Mouse (Mus musculus): ENCODE results near the gene Ptges3. TPM values are rescaled to one million over a fixed set of nuclear protein-coding genes. Genes with fewer than 3 reads are reported as not detected.
A peak's percentile ranks its signal among the peaks of the same experiment; 100 is the strongest.

Ptges3 gene
- polyA plus RNA-seq, 1 experiment from 2014 or later: 426 TPM

GRCm38 (mm10) chr10:128037921-128038320 lies 20.8 kb upstream of the Ptges3 start:
- H3K9me3 ChIP-seq (replicated peaks; ENCODE audit: control insufficient read depth, low read length): no peaks in the 10 kb centered on the region
- peaks cover 16% of the 10 kb centered on the region for H3K4me1 ChIP-seq (ENCODE audit: control insufficient read depth, insufficient read depth, low read length)
- peak overlapping the region; percentile 94 for H3K4me2 ChIP-seq (ENCODE audit: low read length)
- DNase-seq (ENCODE audit: low spot score) (no peak), ATAC-seq (no peak)
- no peak overlapping the region for H3K9ac ChIP-seq (ENCODE audit: low read length)
- no peak overlapping the region for H3K4me3 ChIP-seq (ENCODE audit: low read depth, low read length)
- H3K36me3 ChIP-seq (ENCODE audit: control insufficient read depth, insufficient read depth, low read length): peaks cover 43% of the 10 kb centered on the region
- no peaks in the 10 kb centered on the region for H3K27me3 ChIP-seq (replicated peaks; ENCODE audit: control insufficient read depth, insufficient read depth, low read length)
- WGBS: 43% methylated on average over 3 of the region's 3 CpGs
- no peak overlapping the region for H3K27ac ChIP-seq (ENCODE audit: low read depth, low read length)

GRCm38 (mm10) chr10:128039167-128039566 lies 19.6 kb upstream of the Ptges3 start:
- H3K4me1 ChIP-seq (ENCODE audit: control insufficient read depth, insufficient read depth, low read length): peaks cover 16% of the 10 kb centered on the region
- H3K9ac ChIP-seq (ENCODE audit: low read length): 0 out of 2 replicates have a peak overlapping the region, but pooled peaks have one; percentile 14
- WGBS: 71% methylated on average over 5 of the region's 5 CpGs
- no peak overlapping the region for H3K4me3 ChIP-seq (ENCODE audit: low read depth, low read length)
- DNase-seq (ENCODE audit: low spot score): no peak
- ATAC-seq: no peak
- H3K9me3 ChIP-seq (replicated peaks; ENCODE audit: control insufficient read depth, low read length): no peaks in the 10 kb centered on the region
- peaks cover 56% of the 10 kb centered on the region for H3K36me3 ChIP-seq (ENCODE audit: control insufficient read depth, insufficient read depth, low read length)
- H3K27ac ChIP-seq (ENCODE audit: low read depth, low read length): no peak overlapping the region
- H3K27me3 ChIP-seq (replicated peaks; ENCODE audit: control insufficient read depth, insufficient read depth, low read length): no peaks in the 10 kb centered on the region
- no peak overlapping the region for H3K4me2 ChIP-seq (ENCODE audit: low read length)

DNA sequence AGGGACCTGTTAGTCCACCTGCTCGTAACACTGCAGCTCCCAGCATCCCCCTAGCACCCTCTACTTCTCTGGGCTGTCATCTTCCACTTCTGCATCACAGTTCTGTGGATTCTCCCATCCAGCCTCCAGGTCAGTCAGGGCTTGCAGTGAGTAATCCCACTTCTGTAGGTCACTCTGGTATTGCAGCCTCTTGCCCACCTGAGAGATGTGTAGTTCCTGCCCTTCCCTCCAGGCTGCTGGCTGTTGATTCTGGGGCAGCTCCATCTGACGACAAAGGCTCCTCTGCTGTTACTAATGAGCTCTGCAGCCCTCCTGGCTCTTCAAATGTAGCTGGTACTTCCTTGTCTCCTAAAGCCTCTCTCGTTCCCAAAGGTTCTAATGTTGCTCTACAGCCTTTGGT lies 18.9 kb upstream of the Ptges3 start:
- no peak for ATAC-seq
- Histone ChIP-seq H3K9ac (ENCODE audit: low read length) (no peak overlapping the region), H3K4me1 (ENCODE audit: control insufficient read depth, insufficient read depth, low read length) (peaks cover 13% of the 10 kb centered on the region), H3K27ac (ENCODE audit: low read depth, low read length) (no peak overlapping the region), H3K36me3 (ENCODE audit: control insufficient read depth, insufficient read depth, low read length) (peaks cover 63% of the 10 kb centered on the region), H3K4me2 (ENCODE audit: low read length) (no peak overlapping the region), H3K9me3 (replicated peaks; ENCODE audit: control insufficient read depth, low read length) (no peaks in the 10 kb centered on the region), H3K27me3 (replicated peaks; ENCODE audit: control insufficient read depth, insufficient read depth, low read length) (no peaks in the 10 kb centered on the region), H3K4me3 (ENCODE audit: low read depth, low read length) (no peak overlapping the region)
- 62% methylated on average over 3 of the region's 3 CpGs for WGBS
- no peak for DNase-seq (ENCODE audit: low spot score)

DNA sequence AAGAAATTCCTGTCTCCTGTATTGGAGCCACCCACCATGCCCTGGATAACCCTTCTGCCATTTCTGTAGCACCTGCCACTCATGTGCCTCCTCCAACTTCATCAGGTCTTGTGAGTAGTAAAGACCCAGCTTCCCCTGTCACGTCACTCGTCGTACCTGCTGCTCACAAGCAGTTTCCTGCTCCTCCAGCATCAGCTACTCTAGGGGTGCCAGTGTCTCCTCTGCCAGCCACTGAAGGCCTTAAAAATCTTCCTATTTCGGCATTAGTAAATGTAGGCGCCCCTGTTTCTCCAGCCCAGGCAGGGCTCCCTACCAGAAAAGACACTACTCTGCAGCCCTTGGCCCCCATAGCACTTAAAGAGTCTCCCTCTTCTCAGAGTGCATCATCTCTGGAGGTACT lies 18.5 kb upstream of the Ptges3 start:
- Histone ChIP-seq H3K9me3 (replicated peaks; ENCODE audit: control insufficient read depth, low read length) (no peaks in the 10 kb centered on the region), H3K4me2 (ENCODE audit: low read length) (no peak overlapping the region), H3K27me3 (replicated peaks; ENCODE audit: control insufficient read depth, insufficient read depth, low read length) (no peaks in the 10 kb centered on the region), H3K4me3 (ENCODE audit: low read depth, low read length) (no peak overlapping the region), H3K4me1 (ENCODE audit: control insufficient read depth, insufficient read depth, low read length) (peaks cover 13% of the 10 kb centered on the region), H3K27ac (ENCODE audit: low read depth, low read length) (no peak overlapping the region), H3K36me3 (ENCODE audit: control insufficient read depth, insufficient read depth, low read length) (peaks cover 66% of the 10 kb centered on the region), H3K9ac (ENCODE audit: low read length) (no peak overlapping the region)
- DNase-seq (ENCODE audit: low spot score) (no peak), ATAC-seq (no peak)
- WGBS: 92% methylated on average over 5 of the region's 5 CpGs

GRCm38 (mm10) chr10:128041636-128042035 lies 17.1 kb upstream of the Ptges3 start:
- H3K36me3 ChIP-seq (ENCODE audit: control insufficient read depth, insufficient read depth, low read length): peaks cover 79% of the 10 kb centered on the region
- no peak overlapping the region for H3K9ac ChIP-seq (ENCODE audit: low read length)
- H3K4me3 ChIP-seq (ENCODE audit: low read depth, low read length): no peak overlapping the region
- H3K27ac ChIP-seq (ENCODE audit: low read depth, low read length): no peak overlapping the region
- peaks cover 13% of the 10 kb centered on the region for H3K4me1 ChIP-seq (ENCODE audit: control insufficient read depth, insufficient read depth, low read length)
- no peak for DNase-seq (ENCODE audit: low spot score)
- no peaks in the 10 kb centered on the region for H3K27me3 ChIP-seq (replicated peaks; ENCODE audit: control insufficient read depth, insufficient read depth, low read length)
- ATAC-seq: no peak
- 76% methylated on average over 4 of the region's 4 CpGs for WGBS
- H3K4me2 ChIP-seq (ENCODE audit: low read length): no peak overlapping the region
- H3K9me3 ChIP-seq (replicated peaks; ENCODE audit: control insufficient read depth, low read length): no peaks in the 10 kb centered on the region

- WGBS: 94% methylated on average over 3 of the region's 3 CpGs
- no peak overlapping the region for H3K9ac ChIP-seq (ENCODE audit: low read length)
- H3K27ac ChIP-seq (ENCODE audit: low read depth, low read length): no peak overlapping the region
- H3K4me1 ChIP-seq (ENCODE audit: control insufficient read depth, insufficient read depth, low read length): peaks cover 8% of the 10 kb centered on the region
- H3K4me2 ChIP-seq (ENCODE audit: low read length): no peak overlapping the region
- DNase-seq (ENCODE audit: low spot score) (no peak), ATAC-seq (no peak)
- peaks cover 86% of the 10 kb centered on the region for H3K36me3 ChIP-seq (ENCODE audit: control insufficient read depth, insufficient read depth, low read length)
- no peak overlapping the region for H3K4me3 ChIP-seq (ENCODE audit: low read depth, low read length)
- H3K27me3 ChIP-seq (replicated peaks; ENCODE audit: control insufficient read depth, insufficient read depth, low read length): no peaks in the 10 kb centered on the region
- no peaks in the 10 kb centered on the region for H3K9me3 ChIP-seq (replicated peaks; ENCODE audit: control insufficient read depth, low read length)
Observed at GRCm38 (mm10) chr10:128042466-128042865, 16.3 kb upstream of the Ptges3 start.

- H3K4me2 ChIP-seq (ENCODE audit: low read length): no peak overlapping the region
- WGBS: 72% methylated on average over 3 of the region's 3 CpGs
- H3K4me3 ChIP-seq (ENCODE audit: low read depth, low read length): no peak overlapping the region
- H3K27ac ChIP-seq (ENCODE audit: low read depth, low read length): no peak overlapping the region
- 0 out of 2 replicates have a peak, but pooled peaks cover 2% of the 10 kb centered on the region for H3K4me1 ChIP-seq (ENCODE audit: control insufficient read depth, insufficient read depth, low read length)
- peaks cover 94% of the 10 kb centered on the region for H3K36me3 ChIP-seq (ENCODE audit: control insufficient read depth, insufficient read depth, low read length)
- no peak overlapping the region for H3K9ac ChIP-seq (ENCODE audit: low read length)
- no peak for DNase-seq (ENCODE audit: low spot score)
- H3K27me3 ChIP-seq (replicated peaks; ENCODE audit: control insufficient read depth, insufficient read depth, low read length): no peaks in the 10 kb centered on the region
- H3K9me3 ChIP-seq (replicated peaks; ENCODE audit: control insufficient read depth, low read length): no peaks in the 10 kb centered on the region
- ATAC-seq: no peak
Observed at GRCm38 (mm10) chr10:128043041-128043835, 15.5 kb upstream of the Ptges3 start.

GRCm38 (mm10) chr10:128048157-128048556 lies 10.6 kb upstream of the Ptges3 start:
- H3K4me2 ChIP-seq (ENCODE audit: low read length): no peak overlapping the region
- H3K4me3 ChIP-seq (ENCODE audit: low read depth, low read length): no peak overlapping the region
- no peak overlapping the region for H3K9ac ChIP-seq (ENCODE audit: low read length)
- no peak for ATAC-seq
- H3K27me3 ChIP-seq (replicated peaks; ENCODE audit: control insufficient read depth, insufficient read depth, low read length): no peaks in the 10 kb centered on the region
- no peaks in the 10 kb centered on the region for H3K4me1 ChIP-seq (ENCODE audit: control insufficient read depth, insufficient read depth, low read length)
- DNase-seq (ENCODE audit: low spot score): no peak
- peaks cover 75% of the 10 kb centered on the region for H3K36me3 ChIP-seq (ENCODE audit: control insufficient read depth, insufficient read depth, low read length)
- no peaks in the 10 kb centered on the region for H3K9me3 ChIP-seq (replicated peaks; ENCODE audit: control insufficient read depth, low read length)
- no peak overlapping the region for H3K27ac ChIP-seq (ENCODE audit: low read depth, low read length)
- 79% methylated on average over 8 of the region's 8 CpGs for WGBS

DNA sequence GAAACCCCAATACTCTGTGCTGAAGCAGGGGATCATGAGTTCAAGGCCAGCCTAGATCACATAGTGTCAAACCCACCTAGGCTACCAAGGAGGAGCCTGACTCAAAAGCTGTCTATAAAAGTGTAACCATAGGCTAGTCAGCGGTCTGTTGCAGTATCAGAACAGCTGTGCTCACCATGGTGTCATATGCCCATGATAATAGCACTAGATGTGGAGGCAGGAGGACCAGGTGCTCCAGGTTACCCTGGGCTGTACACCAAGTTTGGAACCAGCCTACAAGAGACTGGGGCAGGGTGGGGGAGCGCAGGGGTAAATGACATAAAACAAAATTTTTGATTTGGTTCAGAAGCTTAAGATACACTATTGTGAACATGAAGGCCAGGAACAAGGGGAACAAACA lies 9.0 kb upstream of the Ptges3 start:
- Histone ChIP-seq H3K9me3 (replicated peaks; ENCODE audit: control insufficient read depth, low read length) (no peaks in the 10 kb centered on the region), H3K4me1 (ENCODE audit: control insufficient read depth, insufficient read depth, low read length) (no peaks in the 10 kb centered on the region), H3K4me2 (ENCODE audit: low read length) (no peak overlapping the region), H3K27me3 (replicated peaks; ENCODE audit: control insufficient read depth, insufficient read depth, low read length) (no peaks in the 10 kb centered on the region), H3K27ac (ENCODE audit: low read depth, low read length) (no peak overlapping the region), H3K4me3 (ENCODE audit: low read depth, low read length) (no peak overlapping the region), H3K36me3 (ENCODE audit: control insufficient read depth, insufficient read depth, low read length) (peaks cover 59% of the 10 kb centered on the region), H3K9ac (ENCODE audit: low read length) (no peak overlapping the region)
- WGBS: 95% methylated on average over 2 of the region's 2 CpGs
- DNase-seq (ENCODE audit: low spot score): no peak
- ATAC-seq: no peak
